Mouse (Mus musculus) layer of hippocampus, adult 2 months (tissue): ENCODE data around the gene Itgad. TPM values are rescaled to one million over a fixed set of nuclear protein-coding genes. Genes with fewer than 3 reads are reported as not detected.

ENCODE experiments used
- DNase-seq, 2 experiments: peaks; one replicate each; pipeline ENCODE4 v3.0.0; 2022; ENCODE audit warnings: low spot score in 2 of 2
- H3K27ac ChIP-seq: fragments of 200-600 bp; 2 replicates; pipeline ENCODE4 v1.8.1; 2022
- H3K4me3 ChIP-seq: fragments of 200-600 bp; 2 replicates; pipeline ENCODE4 v1.8.1; 2022; ENCODE audit warnings: mild to moderate bottlenecking
- CTCF ChIP-seq: fragments of 200-600 bp; conservative IDR thresholded peaks from 2 replicates; pipeline ENCODE4 v1.8.1; 2022; ENCODE audit warnings: antibody characterized with exemption, mild to moderate bottlenecking, moderate library complexity
- total RNA-seq, 2 experiments: library from RNA; stranded (reverse); gene quantifications; 2 replicates each; pipeline ENCODE4 v1.2.3; 2021

Itgad gene
- total RNA-seq, 2 experiments from 2014 or later = 0.29 to 0.46 TPM

- H3K4me3 ChIP-seq = no peak overlapping the region
- DNase-seq = no peak
- H3K27ac ChIP-seq = no peak overlapping the region
- no peak for TF ChIP-seq CTCF
These were observed 51.5 kb downstream of the Itgad start for GRCm38 (mm10) chr7:128205695-128206094.

- H3K4me3 ChIP-seq = no peak within 1 kb of the TSS
- TF ChIP-seq CTCF = no peak
- DNase-seq = no peak
- H3K27ac ChIP-seq = no peak within 1 kb of the TSS
These were observed 52.0 kb downstream of the Itgad start, which contains the start of gene Cox6a2 for GRCm38 (mm10) chr7:128206152-128206551. Gene Cox6a2, minus strand, starts transcription at chr7:128206387.

GRCm38 (mm10) chr7:128208187-128208586 lies 54.0 kb downstream of the Itgad start:
- Histone ChIP-seq H3K27ac (no peak overlapping the region), H3K4me3 (no peak overlapping the region)
- TF ChIP-seq CTCF = peak; percentile 98; the same call in 1 of the 2 replicates
- peak; percentile 57 to 77 for DNase-seq

- no peak overlapping the region for H3K27ac ChIP-seq
- no peak for TF ChIP-seq CTCF
- DNase-seq = no peak
- no peak overlapping the region for H3K4me3 ChIP-seq
These were observed 55.6 kb downstream of the Itgad start for GRCm38 (mm10) chr7:128209826-128210225.

- Histone ChIP-seq H3K27ac (peak overlapping the region; percentile 64; the same call in 1 of the 2 replicates), H3K4me3 (no peak overlapping the region)
- TF ChIP-seq CTCF = no peak
- DNase-seq = no peak
These were observed 65.8 kb downstream of the Itgad start for GRCm38 (mm10) chr7:128219952-128220351.

- H3K4me3 ChIP-seq = no peak overlapping the region
- peak overlapping the region; percentile 64; the same call in 1 of the 2 replicates for H3K27ac ChIP-seq
- no peak for TF ChIP-seq CTCF
- DNase-seq = peak in 1 of 2 experiments; percentile 34
These were observed 66.8 kb downstream of the Itgad start for GRCm38 (mm10) chr7:128220936-128221335.

GRCm38 (mm10) chr7:128231741-128232140 lies 77.6 kb downstream of the Itgad start:
- no peak for DNase-seq
- Histone ChIP-seq H3K27ac (no peak overlapping the region), H3K4me3 (no peak overlapping the region)
- no peak for TF ChIP-seq CTCF

- H3K4me3 ChIP-seq = no peak overlapping the region
- no peak overlapping the region for H3K27ac ChIP-seq
- no peak for TF ChIP-seq CTCF
- no peak for DNase-seq
These were observed 80.6 kb downstream of the Itgad start for GRCm38 (mm10) chr7:128234796-128235195.

GRCm38 (mm10) chr7:128235481-128235880 lies 81.3 kb downstream of the Itgad start:
- Histone ChIP-seq H3K27ac (no peak overlapping the region), H3K4me3 (no peak overlapping the region)
- TF ChIP-seq CTCF = no peak
- DNase-seq = no peak

GRCm38 (mm10) chr7:128236426-128236825 lies 82.2 kb downstream of the Itgad start:
- H3K27ac ChIP-seq = peak overlapping the region; percentile 96; the same call in 1 of the 2 replicates
- no peak for TF ChIP-seq CTCF
- no peak for DNase-seq
- no peak overlapping the region for H3K4me3 ChIP-seq

GRCm38 (mm10) chr7:128236856-128237592 lies 82.8 kb downstream of the Itgad start, which contains the start of gene Armc5:
Gene Armc5, plus strand, starts transcription at chr7:128237342.
- Histone ChIP-seq H3K27ac (peak within 1 kb of the TSS; percentile 96), H3K4me3 (peak within 1 kb of the TSS; percentile 88)
- peak; percentile 96 for TF ChIP-seq CTCF
- peak; percentile 61 to 87 for DNase-seq

- TF ChIP-seq CTCF = no peak
- Histone ChIP-seq H3K4me3 (peak overlapping the region; percentile 88), H3K27ac (peak overlapping the region; percentile 96)
- no peak for DNase-seq
These were observed 83.4 kb downstream of the Itgad start for GRCm38 (mm10) chr7:128237593-128237926.

GRCm38 (mm10) chr7:128237927-128238778 lies 84.0 kb downstream of the Itgad start, which contains the start of gene 9130023H24Rik:
Gene 9130023H24Rik, minus strand, starts transcription at chr7:128238031.
- peak; percentile 38; the same call in 1 of the 2 replicates for TF ChIP-seq CTCF
- peak; percentile 99 for DNase-seq
- H3K4me3 ChIP-seq = peak within 1 kb of the TSS; percentile 88

More at GRCm38 (mm10) chr7:128237927-128238778, 84.0 kb downstream of the Itgad start, which contains the start of gene 9130023H24Rik:
- peak within 1 kb of the TSS; percentile 96 for H3K27ac ChIP-seq
